Mouse (Mus musculus) kidney, postnatal 10 days (tissue): Measurements from ENCODE around the gene Txnl4b.

Source experiments
- DNase-seq: peaks from one replicate; pipeline ENCODE4 v3.0.0; 2021; ENCODE audit warnings: mixed read lengths

The Txnl4b gene

DNA sequence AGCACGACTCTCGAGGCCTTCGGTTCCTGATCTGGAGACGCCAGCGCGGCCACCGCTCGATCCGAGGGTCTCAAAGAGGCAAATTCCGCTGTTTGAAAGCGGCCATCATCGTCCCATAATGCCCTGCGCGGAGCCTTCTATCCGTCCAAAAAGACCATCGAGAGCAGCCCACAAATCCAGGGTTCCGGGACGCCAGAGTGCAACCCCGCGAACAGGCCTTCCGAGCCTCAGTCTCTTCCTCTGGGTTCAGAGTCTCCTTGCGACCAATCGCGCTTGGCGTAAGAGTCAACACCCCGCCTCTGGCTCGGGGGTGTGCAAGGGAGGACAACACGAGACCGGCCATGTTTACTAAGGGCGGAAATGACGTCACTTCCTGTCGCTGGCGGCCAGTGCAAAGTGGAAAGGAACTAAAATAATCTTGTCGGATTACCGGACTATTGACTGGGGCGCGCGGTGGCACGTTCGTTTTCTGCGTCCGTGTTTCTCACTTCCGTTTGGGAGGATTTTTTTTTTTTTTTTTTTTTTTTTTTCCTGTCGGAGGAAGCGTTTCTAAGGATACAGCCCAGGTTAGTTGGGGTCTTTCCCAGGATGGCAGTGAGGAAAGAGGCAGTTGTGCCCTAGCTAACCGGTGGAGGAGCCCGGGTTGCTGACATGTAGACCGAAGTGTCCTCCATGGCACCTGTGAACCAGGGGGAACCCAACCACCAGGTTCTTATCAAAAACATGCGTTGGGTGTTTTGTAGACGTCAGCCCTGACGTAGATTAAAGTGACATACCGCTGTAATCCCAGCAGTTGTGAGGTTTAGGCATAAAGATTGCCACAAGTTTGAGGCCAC, at the start of gene Txnl4b, which contains the start of gene Dhx38:
Gene Txnl4b (plus strand): TSS at position 395 of the 836 bp plus-strand sequence.
Gene Dhx38 (minus strand): TSS at position 364 of the 836 bp plus-strand sequence.
- peak; percentile 99 for DNase-seq

DNA sequence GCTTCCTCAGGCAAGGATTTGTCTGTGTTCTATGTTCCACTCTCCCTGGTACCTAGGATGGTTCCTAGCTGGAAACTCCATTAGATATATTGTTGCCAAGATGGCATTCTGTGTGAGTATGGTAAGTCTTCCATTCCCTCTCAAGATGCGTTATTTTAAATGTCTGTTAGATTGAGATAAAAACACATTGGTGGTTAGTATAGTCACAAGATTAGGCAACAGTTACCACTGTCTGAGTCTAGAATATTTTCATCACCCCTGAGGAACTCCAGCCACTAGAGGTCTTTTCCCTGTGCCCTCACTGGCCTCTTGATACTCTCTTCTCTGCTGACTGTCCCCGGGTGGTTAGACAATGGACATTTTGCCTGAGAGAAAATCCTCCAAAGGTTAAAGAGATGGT, 41.7 kb upstream of the Txnl4b start:
- no peak for DNase-seq

DNA sequence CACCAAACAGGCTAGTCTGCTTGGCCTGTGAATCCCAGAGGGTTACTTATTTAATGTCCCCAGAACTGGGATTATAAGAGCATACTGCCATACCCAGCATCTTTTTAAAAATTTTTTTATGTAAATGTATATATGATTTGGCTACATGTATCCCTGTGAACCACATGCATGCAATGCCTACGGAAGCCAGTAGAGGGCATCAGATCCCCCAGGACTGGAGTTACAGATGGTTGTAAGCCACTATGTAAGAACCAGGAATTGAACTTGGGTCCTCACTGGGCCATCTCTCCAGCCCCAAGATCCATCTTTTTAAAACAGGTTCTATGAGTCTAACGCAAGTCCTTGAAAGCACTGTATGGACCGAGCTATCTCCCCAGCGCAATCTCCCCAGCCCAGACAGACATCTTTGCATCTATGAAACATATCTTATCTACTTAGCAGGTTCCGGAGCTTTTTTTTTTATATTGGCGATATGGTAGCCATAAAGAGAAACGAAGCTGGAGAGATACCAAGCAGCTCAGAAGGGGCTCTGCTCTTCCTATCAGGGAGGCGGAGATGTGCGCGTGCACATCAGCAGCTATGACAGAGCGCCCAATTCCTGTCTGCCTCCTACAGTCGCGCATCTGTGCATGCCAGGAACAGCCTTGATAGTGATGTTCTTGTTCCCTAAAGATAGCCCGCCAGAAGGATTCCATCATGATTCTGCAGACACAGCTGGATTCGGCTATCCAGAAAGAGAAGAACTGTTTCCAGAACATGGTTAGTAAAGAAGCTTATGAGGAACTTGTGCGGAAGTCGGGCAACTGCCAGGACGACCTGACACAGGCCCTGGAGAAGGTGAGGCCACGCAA, 30.3 kb upstream of the Txnl4b start:
- peak; percentile 57 for DNase-seq

DNA sequence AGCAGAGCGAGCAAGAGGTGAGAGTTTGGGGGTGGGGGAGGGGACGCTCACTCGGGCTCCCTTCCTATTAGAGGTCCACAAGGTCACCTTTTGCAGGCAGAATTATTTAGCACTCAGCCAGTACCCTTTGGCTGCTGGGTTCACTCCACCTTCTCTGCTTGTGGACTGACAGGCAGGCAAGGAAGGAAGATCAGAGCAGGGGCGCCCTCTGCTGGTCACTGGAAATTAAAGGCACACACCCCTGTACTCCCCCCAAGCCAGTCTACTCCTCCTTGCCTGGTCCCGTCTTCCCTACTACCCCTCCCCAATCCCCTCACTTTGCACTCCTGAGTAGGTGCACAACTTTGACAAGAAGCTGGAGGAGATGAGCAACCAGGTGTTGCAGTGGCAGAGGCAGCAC, 29.0 kb upstream of the Txnl4b start:
- peak; percentile 88 for DNase-seq

DNA sequence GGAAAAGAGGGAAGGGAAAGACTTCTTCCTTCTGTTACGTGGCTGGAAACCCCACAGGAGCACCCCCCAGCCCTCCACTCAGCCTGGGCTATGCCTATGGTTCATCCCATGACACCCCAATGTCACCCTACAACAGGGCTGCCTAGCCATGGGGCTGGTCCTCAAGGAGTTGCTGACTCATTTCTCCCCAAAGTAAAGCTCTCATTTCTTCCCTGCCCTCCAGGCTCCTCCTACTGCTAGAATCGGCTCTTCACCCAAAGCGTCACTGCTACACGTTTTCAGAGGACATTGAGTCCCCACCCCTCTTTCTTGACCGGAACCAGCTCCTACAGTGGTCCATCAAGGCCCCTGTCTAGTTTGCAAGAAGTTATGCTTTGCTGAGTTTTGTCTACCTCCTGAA, 23.5 kb upstream of the Txnl4b start:
- no peak for DNase-seq

DNA sequence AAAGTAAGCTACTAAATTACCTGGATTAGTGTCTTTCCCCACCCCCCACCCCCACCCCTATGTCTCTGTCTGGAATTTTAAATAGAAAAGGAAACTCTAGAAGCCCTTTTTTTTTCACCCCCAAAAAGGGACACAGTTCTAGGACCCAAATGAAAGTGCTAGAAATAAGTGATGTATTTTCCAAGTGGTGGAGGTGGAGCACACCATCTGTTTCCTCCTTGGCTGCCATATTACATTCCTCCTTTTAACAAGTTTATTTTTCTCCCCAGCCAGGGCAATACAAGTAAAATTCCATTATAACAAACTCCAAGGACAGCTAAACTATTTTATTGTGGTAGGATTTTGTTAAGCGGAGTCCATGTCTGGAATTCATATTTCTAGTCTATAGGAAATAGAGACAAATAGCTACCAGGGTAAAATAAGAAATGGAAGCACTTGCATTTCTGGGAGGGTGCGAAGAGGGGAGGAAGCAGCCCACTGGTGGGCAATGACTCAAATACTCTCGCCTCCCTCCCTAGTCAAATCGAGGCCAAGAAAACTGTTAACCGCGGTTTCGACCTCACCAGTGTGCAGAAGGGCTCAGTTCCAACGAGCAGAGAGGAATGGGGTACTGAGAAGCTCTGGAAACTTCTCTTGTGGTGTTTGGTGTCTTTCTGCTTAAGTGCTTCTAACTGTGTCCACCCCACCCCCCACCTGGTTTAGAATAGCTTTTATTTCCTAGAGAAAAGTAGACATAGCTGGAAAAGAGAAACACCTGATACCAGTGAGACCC, 22.8 kb upstream of the Txnl4b start:
- DNase-seq: no peak

DNA sequence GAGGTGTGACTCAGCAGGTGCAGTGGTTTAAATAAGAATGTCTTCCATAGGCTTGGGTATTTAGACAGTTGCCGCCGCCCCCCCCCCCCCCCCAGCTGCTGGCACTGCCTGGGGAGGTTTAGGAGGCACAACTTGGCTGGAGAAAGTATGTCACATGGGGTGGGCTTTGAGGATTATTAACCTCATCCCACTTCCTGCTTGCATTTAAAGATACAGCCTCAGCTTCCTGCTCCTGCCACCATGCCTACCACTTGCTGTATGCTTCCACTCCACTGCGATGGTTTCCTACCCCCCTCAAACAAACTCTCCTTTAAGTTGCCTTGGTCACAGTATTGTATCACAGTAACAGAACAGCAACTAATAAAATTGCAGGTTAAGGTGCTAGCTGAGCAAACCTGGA, 21.6 kb upstream of the Txnl4b start:
- no peak for DNase-seq

DNA sequence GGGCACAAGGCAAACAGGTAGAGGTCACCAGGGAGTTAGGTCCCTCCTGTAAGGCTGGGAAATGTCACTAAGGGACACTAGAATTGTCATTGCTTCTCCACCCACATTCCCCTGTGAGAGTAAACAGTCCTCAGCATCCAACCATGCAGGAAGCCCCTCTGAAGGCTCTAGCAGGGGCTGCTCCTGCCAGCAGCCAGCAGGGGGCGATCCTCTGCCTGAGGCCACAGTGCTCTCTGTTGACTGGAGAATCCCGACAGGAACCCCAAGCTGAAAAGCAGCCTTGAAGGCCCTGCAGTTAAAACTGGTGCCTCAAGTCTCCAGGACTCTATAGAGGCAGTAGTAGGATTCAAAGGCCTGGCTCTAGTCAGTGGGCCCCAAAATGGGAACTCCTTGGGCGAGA, 14.0 kb upstream of the Txnl4b start:
- peak; percentile 54 for DNase-seq

DNA sequence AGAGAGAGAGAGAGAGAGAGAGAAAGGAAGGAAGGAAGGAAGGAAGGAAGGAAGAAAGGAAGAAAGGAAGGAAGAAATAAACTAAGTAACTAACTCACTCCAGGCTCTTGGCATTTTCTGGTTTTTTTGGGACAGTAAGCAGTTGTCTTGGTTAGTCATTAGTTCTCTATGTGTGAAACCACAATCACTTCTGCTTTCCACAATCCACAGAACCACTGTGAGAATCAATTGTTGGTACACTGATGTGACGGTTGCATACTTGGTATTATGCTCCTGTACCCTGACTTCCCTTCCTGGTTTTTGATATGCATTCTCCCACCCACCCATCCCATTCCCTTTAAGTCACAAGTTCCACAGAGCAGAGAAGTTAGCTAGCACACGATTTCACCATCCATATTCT, 1.8 kb upstream of the Txnl4b start:
- DNase-seq: no peak

DNA sequence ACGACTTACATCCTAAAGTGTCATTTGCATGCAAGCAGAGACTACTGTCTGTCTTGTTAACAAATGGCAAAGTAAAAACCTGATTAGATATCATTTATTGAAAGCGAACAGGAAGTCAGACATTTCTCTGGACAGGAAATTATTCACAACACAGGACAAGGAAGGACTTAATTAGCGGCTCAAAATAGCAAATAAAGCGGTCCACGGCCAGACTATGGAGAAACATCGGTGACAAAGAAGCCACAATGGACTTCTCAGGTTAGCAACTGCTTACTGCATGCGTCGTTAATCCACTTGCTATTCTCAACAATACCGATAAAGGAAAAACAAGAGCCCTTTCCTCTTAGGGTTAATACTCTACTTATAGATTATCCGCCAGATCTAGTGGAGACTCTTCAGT, 926 bp upstream of the Txnl4b start:
- DNase-seq: no peak

DNA sequence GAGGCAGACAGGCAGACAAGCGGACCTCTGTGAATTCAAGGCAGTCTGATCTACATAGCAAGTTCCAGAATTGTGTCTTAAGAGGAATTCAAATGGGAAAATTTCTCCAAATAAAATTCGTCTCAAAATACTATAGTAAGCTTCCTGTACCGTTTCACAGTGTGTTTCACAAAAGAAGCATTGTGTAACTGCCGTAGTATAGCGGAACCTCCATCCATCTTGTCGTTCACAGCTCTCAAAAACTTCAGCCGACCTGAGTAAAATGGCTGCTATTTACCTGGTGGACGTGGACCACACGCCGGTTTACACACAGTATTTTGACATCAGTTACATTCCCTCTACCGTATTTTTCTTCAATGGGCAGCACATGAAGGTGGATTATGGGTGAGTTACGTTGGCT, 5.4 kb downstream of the Txnl4b start:
- DNase-seq: no peak

DNA sequence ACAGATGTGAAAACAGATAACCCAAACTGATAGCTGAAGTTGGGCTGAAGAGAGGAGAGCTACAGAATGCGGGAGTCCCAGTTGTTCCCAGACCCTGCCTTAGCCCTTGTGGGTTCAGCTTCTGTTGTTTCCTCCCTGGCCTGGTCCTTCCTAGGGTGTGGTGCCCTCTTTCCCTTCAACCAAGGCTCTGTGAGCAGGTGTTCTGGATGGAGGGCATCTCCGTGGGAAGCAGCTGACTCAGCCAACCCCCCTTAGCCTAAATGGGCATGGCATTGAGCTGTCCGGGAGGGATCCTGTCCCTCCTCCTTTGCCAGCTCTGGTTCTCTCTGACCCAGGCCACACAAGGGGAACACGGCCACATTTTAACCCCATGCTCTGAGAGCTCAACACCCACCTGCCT, 10.6 kb downstream of the Txnl4b start:
- DNase-seq: no peak

DNA sequence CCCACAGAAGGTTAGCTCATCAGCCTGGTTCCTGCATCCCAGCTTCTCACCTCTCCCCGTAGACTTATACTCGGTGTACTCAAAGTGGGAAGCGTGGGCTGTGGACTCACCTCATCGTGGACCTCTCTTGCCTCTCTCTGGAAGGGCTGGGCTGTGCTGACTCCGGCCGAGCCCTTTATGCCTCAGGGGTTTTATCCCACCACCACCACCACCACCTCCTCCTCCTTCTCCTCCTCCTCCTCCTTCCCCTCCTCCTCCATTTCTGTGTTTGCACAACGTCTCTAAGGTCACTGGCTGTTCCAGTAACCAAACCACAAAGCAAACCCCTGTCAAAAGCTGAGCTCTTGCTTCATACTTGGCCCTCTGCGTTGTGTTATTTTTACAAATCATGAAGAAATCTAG, 13.2 kb downstream of the Txnl4b start, which contains the start of gene Hp:
Gene Hp (minus strand): TSS at position 273 of the 402 bp plus-strand sequence.
- no peak for DNase-seq

DNA sequence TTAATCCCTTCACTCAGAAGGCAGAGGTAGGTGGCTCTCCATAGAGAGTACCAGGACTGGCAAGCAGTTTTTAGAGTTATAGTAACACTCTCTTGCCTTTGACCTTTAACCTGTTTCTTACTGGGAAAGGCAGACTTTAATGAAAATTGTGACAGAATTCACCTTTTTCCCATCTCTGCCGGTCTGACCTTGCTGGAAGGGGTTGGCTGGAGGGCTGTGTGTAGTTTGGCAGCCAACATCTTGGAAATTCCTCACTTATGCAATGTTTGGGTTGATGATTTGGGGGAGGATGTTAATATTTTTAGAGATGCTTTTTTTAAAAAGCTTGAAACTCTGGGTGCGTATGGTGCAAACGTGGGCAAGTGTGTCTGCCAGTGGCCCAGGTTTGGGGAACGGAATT, 18.6 kb downstream of the Txnl4b start:
- DNase-seq: no peak

DNA sequence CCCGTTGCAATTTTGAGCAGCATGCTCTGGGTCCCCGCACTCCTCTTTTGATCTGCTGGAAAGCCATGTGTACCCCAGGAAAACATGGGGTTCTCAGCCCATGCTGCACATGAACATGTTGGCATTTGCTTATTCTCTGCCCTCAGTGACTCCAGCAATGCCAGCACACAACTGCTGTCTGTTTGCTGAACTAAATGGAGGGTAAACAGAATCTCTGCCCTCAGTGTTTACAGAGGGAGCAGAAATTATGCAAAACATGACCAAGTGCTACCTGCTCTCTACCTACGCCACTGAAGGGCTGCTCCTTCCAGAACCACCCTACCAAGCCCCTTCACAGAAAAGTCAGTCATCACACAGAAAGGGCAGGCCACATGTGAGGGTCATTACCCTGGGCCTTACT, 19.1 kb downstream of the Txnl4b start:
- no peak for DNase-seq

DNA sequence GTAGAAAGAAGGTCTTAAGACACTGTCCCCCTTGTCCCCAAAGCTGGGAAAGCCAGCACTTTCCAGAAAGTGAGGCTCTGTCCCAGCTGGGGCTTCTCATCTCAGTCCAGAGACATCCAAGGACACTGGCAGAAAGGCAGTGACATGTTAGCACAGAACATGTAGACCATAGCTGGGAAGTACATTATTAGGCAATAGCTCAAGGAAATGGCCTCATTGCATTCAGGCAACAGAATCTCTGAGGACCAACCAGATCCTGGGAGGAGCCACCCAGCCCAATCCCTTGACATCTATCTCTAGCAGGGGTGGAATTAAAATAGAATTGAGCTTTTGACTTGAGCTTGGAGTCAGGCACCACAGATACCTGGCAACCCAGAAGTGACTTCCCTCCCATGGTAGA, 20.0 kb downstream of the Txnl4b start:
- DNase-seq: no peak

DNA sequence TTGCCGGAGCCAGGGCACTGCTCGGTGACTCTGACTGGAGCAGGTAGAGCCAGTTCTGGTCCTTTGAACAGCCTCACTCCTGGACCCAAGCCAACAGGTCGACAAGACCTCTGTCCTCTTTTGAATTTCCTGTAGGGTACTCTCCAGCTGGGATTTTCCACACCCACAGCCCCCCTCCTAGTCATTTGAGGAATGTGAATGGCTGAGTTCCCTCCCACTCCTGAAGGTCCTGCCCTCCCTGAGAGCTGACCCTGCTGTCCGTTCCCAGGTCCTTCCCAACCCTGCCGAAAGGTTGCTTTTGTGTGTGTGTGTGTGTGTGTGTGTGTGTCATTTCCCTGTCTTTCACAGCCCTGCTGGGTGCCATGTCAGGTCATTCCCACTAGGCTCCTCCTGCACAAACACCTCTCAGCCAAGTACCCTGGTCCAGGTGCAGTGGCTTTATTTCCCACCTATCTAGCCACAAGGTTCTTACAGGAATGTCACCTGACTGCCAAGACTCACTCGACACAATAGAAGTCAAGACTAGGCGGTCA, 21.3 kb downstream of the Txnl4b start:
- peak; percentile 82 for DNase-seq

DNA sequence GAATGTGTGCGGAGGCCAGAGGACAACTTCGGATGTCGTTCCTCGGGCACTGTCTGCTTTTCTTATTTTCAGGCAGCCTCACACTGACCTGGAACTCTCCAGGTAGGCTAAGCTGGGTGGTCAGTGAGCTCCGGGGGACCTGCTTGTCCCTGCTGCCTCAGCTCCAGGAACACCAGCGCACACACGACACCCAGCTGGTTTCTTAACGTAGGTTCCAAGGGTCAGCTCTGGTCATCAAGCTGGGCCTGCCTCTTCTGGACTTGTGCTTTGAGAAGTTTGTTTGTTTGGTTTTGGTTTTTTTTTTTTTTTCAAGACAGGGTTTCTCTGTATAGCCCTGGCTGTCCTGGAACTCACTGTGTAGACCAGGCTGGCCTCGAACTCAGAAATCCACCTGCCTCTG, 25.2 kb downstream of the Txnl4b start:
- DNase-seq: no peak

DNA sequence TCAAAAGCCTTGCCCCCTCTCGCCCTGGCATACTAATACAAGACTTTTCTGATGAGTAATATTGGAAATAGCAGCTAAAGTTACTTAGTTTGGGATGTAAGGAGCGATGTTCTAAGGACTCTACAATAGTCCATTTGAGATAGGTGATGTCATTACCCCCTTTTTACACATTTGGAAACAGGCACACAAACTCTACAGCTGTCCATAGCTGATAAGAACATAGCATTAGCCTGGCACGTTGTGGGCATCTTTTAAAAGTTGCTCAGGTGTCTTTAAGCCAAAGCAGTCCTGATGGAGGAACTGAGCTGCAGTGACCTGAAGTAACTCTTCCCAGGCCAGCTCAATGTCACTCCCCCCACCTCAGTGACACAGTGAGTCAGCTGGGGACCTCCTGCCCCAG, 25.7 kb downstream of the Txnl4b start:
- DNase-seq: no peak

DNA sequence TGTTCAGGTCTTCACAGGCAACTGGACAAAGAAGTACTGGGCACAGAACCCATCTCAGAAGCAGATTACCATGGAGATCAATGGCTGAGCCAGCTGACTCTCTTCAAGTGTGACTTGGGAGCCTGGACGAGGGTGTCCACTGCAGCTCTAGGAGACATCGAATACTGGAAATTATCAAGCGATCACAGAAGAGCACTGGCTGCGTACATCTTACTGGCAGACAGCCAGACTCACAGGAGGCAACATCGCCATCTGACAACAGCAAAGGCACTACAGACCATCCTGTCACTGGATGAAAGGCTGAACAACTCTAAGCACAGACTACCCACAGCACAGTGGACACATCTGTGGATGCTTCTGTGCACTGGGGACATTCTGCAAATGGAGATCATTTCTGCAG, 26.5 kb downstream of the Txnl4b start:
- DNase-seq: no peak

DNA sequence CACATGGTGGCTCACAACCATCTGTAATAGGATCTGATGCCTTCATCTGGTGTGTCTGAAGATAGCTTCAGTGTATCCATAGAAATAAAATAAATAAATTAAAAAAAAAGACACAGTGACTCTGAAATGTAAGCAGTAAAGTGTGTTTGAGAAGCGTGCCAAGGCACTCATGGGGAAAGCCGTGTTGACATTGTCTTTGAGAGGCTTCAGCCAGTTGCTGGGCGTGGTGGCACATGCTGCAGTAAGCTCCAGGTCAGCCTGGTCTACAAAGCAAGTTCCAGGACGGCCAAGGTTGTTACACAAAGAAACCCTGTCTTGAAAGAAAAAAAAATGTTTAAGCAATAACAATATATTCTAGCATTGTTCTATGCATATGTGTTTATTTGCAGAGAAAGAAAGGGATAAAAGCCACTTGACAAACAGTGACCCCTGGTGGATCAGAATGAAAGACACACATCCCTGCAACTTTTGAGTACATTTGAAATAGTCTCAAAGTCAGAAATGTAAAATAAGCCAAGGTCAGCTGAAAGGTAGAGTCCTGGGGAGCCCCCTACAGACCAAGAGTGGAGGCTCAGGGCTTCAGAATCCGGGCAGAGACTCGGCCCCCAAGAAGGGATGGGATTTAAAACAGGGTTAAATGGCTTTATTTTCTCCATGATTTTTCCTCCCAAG, 27.6 kb downstream of the Txnl4b start:
- DNase-seq: peak; percentile 40

DNA sequence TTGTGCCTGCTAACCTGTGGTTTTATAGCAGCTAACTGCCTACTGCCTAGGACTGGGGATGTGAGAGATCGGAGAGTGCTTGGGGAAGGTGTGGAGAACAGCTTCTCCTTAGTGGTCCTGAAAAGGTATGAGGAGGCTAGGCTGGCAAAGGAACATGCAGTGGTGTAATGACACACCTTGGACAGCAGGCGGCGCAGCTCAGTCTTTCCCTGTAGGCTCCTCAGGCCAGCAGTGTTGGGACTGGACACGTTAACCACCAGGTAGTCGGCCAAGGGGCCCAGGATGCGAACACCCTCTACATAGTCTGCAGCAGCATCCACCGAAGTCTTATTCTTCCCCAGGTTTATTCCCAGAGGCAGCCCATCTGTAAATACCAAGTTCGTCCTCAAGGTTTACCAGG, 30.2 kb downstream of the Txnl4b start:
- DNase-seq: peak; percentile 60
